In genomic region chr2:145196043-145196442, GRCm38 (mm10) we compare ENCODE assay signal across 14 mouse cellular contexts. TPM values are rescaled to one million over a fixed set of nuclear protein-coding genes. Genes with fewer than 3 reads are reported as not detected.
DNase-seq lines count a peak whose midpoint lies in the region; ATAC-seq and TF ChIP-seq lines count a peak whose summit lies in the region.
"Had no signal": no experiment of that assay in that cellular context is flagged by ENCODE, and none has a peak within 500 bp of the region (broad histone marks: within the 10 kb centered on the region; RNA-seq: fewer than 3 reads in every experiment).

No protein-coding gene starts in this region.

- no peak for TF ChIP-seq POLR2A in bone marrow macrophage, adult 2 months (IDR thresholded peaks at IDR 0.05; ENCODE audit: borderline replicate concordance, low read depth, low read length)

- H3K4me3 ChIP-seq in bone marrow macrophage, adult 2 months (ENCODE audit: insufficient read depth, low read length) = no peak overlapping the region
- H3K4me3 ChIP-seq: hindbrain, embryonic 15.5 days; limb, embryonic 15.5 days had no signal

- no peak for TF ChIP-seq CTCF in bone marrow macrophage, adult 2 months (IDR thresholded peaks at IDR 0.05; ENCODE audit: low read depth, low read length)

- peaks cover 17% of the 10 kb centered on the region for H3K4me1 ChIP-seq in bone marrow macrophage, adult 2 months (ENCODE audit: control insufficient read depth, insufficient read depth, low read length)
- H3K4me1 ChIP-seq: hindbrain, embryonic 15.5 days; limb, embryonic 15.5 days had no signal

- peak; percentile 28 for DNase-seq in left cerebral cortex, adult 11 months (ENCODE audit: low spot score)
- no peak for DNase-seq in left cerebral cortex, adult 8-10 months (ENCODE audit: low spot score in 2 of 2)
- DNase-seq in frontal cortex, postnatal 14 days (ENCODE audit: low spot score in 2 of 2) = peak; percentile 23 to 31
- no peak for DNase-seq in neural tube, embryonic 10.5 days (ENCODE audit: extremely low spot score, low spot score)
- DNase-seq in ovary, adult 18-20 months (ENCODE audit: low spot score) = no peak
- DNase-seq: adrenal gland, postnatal 25 days; cerebellum, adult 11-12 months; embryo, embryonic 11 days; kidney, postnatal 36 days; lung, postnatal 4 days had no signal

- peak overlapping the region; percentile 62 for H3K27ac ChIP-seq in bone marrow macrophage, adult 2 months (ENCODE audit: insufficient read depth, low read depth, low read length)
- H3K27ac ChIP-seq: hindbrain, embryonic 15.5 days; limb, embryonic 15.5 days had no signal

- ATAC-seq in megakaryocyte progenitor cell, adult 5-6 weeks (replicated peaks; ENCODE audit: poor library complexity) = peak; percentile 52

RNA-seq across cellular contexts. Expression of gene Slc24a3, which starts 28.5 kb away (rescaled TPM):
- 10 to 100 TPM; 87.6 to 94.2 (median 88.3) TPM for total RNA-seq in left cerebral cortex, adult 8-10 months (2022)
- 2.5 and 3.0 TPM in 2 replicates for polyA plus RNA-seq in bone marrow macrophage, adult 2 months (2012; ENCODE audit: insufficient read depth, insufficient read length, missing spikeins)
- 1.5 and 2.1 TPM in 2 replicates for total RNA-seq in megakaryocyte progenitor cell, adult 5-6 weeks (2015)
- 1.4 and 1.5 TPM in 2 replicates for total RNA-seq in megakaryocyte progenitor cell, adult 5-6 weeks (2017)

Comparison
In these comparisons a context has a peak if more than half of its experiments do, and no peak if none do; other contexts are left out.
1. DNase-seq: peak in left cerebral cortex, adult 11 months (single experiment) and frontal cortex, postnatal 14 days (2 of 2); none in left cerebral cortex, adult 8-10 months (0 of 2), neural tube, embryonic 10.5 days (single experiment) and ovary, adult 18-20 months (single experiment).
2. RNA of gene Slc24a3, which starts 28.5 kb away (total RNA-seq): 87.6 to 94.2 TPM in left cerebral cortex, adult 8-10 months; 1.4 to 2.1 TPM in megakaryocyte progenitor cell, adult 5-6 weeks; every median in the first group is over 10 times any median in the second.